ENCODE assay signal across 9 mouse cellular contexts in the genomic region with DNA sequence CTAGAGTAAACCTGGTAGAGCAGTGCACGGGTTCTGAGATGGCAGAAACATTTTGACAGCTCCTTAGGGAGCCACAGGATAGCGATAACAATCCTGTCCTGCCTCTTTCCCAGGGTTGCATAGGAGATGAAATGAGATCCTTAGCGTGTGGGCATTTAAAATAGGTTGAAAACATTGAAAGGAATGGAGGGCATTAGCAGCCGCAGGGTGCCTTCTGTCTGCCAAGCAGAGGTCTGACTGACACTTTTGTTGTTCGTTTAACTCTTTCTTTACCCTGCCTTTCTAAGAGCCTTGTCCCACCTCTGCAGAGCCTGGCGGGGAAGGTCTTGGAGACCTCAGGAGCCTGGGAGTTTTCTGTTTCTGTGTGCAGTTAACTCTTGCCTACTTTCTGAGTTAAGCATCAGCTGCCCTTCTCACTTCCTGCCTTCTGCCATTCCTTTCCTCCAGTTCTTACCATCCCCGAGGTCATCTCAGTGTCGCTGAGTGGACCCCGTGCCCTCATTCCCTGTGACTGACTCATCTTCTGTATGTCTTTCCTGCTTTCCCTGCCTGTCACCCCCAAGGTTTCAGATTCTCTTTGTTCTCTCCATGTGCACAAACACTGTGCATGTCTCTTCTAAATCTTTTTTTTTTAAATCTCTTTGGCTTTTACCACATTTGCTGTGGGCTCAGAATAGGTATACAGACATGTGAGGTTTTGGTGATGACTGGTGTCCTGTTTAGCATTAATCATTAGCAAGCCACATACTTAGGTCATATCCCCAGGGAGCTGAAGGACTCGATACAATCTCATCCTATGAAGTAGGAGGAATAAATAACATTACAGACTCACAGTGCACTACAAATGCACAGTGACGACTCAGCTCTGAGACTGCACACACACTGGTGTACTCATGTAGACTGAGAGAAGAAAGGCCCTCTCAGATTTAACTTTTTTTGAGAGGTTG. TPM values are rescaled to one million over a fixed set of nuclear protein-coding genes. Genes with fewer than 3 reads are reported as not detected.
DNase-seq lines count a peak whose midpoint lies in the region; ATAC-seq lines count a peak whose summit lies in the region.
"Had no signal": no experiment of that assay in that cellular context is flagged by ENCODE, and none has a peak within 500 bp of the region (broad histone marks: within the 10 kb centered on the region; RNA-seq: fewer than 3 reads in every experiment).

No protein-coding gene starts in this region.

- no peak overlapping the region for H3K27ac ChIP-seq in intestine, embryonic 16.5 days (ENCODE audit: low read length)
- no peak overlapping the region for H3K27ac ChIP-seq in intestine, embryonic 15.5 days
- peak overlapping the region; percentile 85 for H3K27ac ChIP-seq in forebrain, embryonic 13.5 days
- H3K27ac ChIP-seq in midbrain, embryonic 15.5 days = peak overlapping the region; percentile 68

- intact Hi-C loops in left cerebral cortex, postnatal 10 days (cut with DNase I) = no loop called here

- 34% methylated on average over 11 of the region's 11 CpGs for WGBS in intestine, embryonic 16.5 days
- 31% methylated on average over 11 of the region's 11 CpGs for WGBS in intestine, embryonic 15.5 days
- WGBS in forebrain, embryonic 13.5 days = 5% methylated on average over 11 of the region's 11 CpGs
- WGBS in midbrain, embryonic 15.5 days = 4% methylated on average over 11 of the region's 11 CpGs

- H3K4me1 ChIP-seq in intestine, embryonic 16.5 days (ENCODE audit: control insufficient read depth, insufficient read depth, low read length) = peaks cover 9% of the 10 kb centered on the region
- H3K4me1 ChIP-seq in intestine, embryonic 15.5 days (replicated peaks) = peaks cover 10% of the 10 kb centered on the region
- peaks cover 74% of the 10 kb centered on the region for H3K4me1 ChIP-seq in forebrain, embryonic 13.5 days
- peaks cover 78% of the 10 kb centered on the region for H3K4me1 ChIP-seq in midbrain, embryonic 15.5 days

- H3K27me3 ChIP-seq in intestine, embryonic 16.5 days (replicated peaks; ENCODE audit: control insufficient read depth, insufficient read depth, low read length) = no peaks in the 10 kb centered on the region
- H3K27me3 ChIP-seq in intestine, embryonic 15.5 days (replicated peaks) = no peaks in the 10 kb centered on the region
- no peaks in the 10 kb centered on the region for H3K27me3 ChIP-seq in forebrain, embryonic 13.5 days
- no peaks in the 10 kb centered on the region for H3K27me3 ChIP-seq in midbrain, embryonic 15.5 days (replicated peaks)

- 0 out of 2 replicates have a peak overlapping the region, but pooled peaks have one; percentile 9 for H3K4me2 ChIP-seq in intestine, embryonic 16.5 days (ENCODE audit: low read depth, low read length)
- H3K4me2 ChIP-seq in intestine, embryonic 15.5 days (replicated peaks) = no peak overlapping the region
- H3K4me2 ChIP-seq in forebrain, embryonic 13.5 days = peak overlapping the region; percentile 92
- H3K4me2 ChIP-seq in midbrain, embryonic 15.5 days = peak overlapping the region; percentile 57

- H3K4me3 ChIP-seq in intestine, embryonic 16.5 days (ENCODE audit: low read length) = no peak overlapping the region
- no peak overlapping the region for H3K4me3 ChIP-seq in intestine, embryonic 15.5 days (replicated peaks)
- peak overlapping the region; percentile 37 for H3K4me3 ChIP-seq in forebrain, embryonic 13.5 days
- H3K4me3 ChIP-seq in midbrain, embryonic 15.5 days = peak overlapping the region; percentile 72

- H3K36me3 ChIP-seq in intestine, embryonic 16.5 days (ENCODE audit: control insufficient read depth, insufficient read depth, low read length) = no peaks in the 10 kb centered on the region; the same call in 1 of the 2 replicates
- H3K36me3 ChIP-seq in intestine, embryonic 15.5 days = no peaks in the 10 kb centered on the region
- peaks cover 41% of the 10 kb centered on the region for H3K36me3 ChIP-seq in forebrain, embryonic 13.5 days (ENCODE audit: poor library complexity, severe bottlenecking)
- H3K36me3 ChIP-seq in midbrain, embryonic 15.5 days (replicated peaks) = peaks cover 25% of the 10 kb centered on the region

- ATAC-seq in intestine, embryonic 16.5 days = no peak
- ATAC-seq in intestine, embryonic 15.5 days = no peak
- ATAC-seq in forebrain, embryonic 13.5 days = peak; percentile 46; the same call in 1 of the 2 replicates
- no peak for ATAC-seq in midbrain, embryonic 15.5 days (replicated peaks)

- DNase-seq in adrenal gland, postnatal 14 days = peak; percentile 67
- DNase-seq in left cerebral cortex, postnatal 10 days (ENCODE audit: extremely low spot score in 1 of 2, low spot score in 2 of 2) = no peak
- DNase-seq in left cerebral cortex, adult 18-20 months (ENCODE audit: low spot score in 2 of 2) = no peak
- DNase-seq: gastrocnemius, postnatal 25 days; lung, adult 18-20 months had no signal

- no peak overlapping the region for H3K9ac ChIP-seq in intestine, embryonic 16.5 days (ENCODE audit: low read depth, low read length)
- H3K9ac ChIP-seq in intestine, embryonic 15.5 days = no peak overlapping the region
- peak overlapping the region; percentile 64 for H3K9ac ChIP-seq in forebrain, embryonic 13.5 days
- H3K9ac ChIP-seq in midbrain, embryonic 15.5 days = peak overlapping the region; percentile 44

- no peaks in the 10 kb centered on the region for H3K9me3 ChIP-seq in intestine, embryonic 16.5 days (ENCODE audit: control insufficient read depth, low read length)
- no peaks in the 10 kb centered on the region for H3K9me3 ChIP-seq in intestine, embryonic 15.5 days
- H3K9me3 ChIP-seq in forebrain, embryonic 13.5 days (replicated peaks) = peaks cover 6% of the 10 kb centered on the region
- no peaks in the 10 kb centered on the region for H3K9me3 ChIP-seq in midbrain, embryonic 15.5 days

RNA-seq across cellular contexts. Expression of gene Kif3c, which starts 6.3 kb away (rescaled TPM):
- 5.8 and 6.2 TPM in 2 replicates for polyA plus RNA-seq in intestine, embryonic 16.5 days (2015; fragmentation: Nextera tagmentation; extraction: Ambion mirVana)
- 8.1 and 8.7 TPM in 2 replicates for polyA plus RNA-seq in intestine, embryonic 15.5 days (2015; fragmentation: Nextera tagmentation; extraction: Ambion mirVana)
- total RNA-seq in adrenal gland, postnatal 14 days (2021) = 12.3 and 18.5 TPM in 2 replicates
- 64.2 and 70.4 TPM in 2 replicates for polyA plus RNA-seq in forebrain, embryonic 13.5 days (2015; fragmentation: Nextera tagmentation; extraction: Ambion mirVana)
- polyA plus RNA-seq in midbrain, embryonic 15.5 days (2015; fragmentation: Nextera tagmentation; extraction: Ambion mirVana) = 94.9 and 95.6 TPM in 2 replicates
- 100 to 1,000 TPM; 211 to 214 TPM for total RNA-seq in left cerebral cortex, postnatal 10 days (2021)
- total RNA-seq in left cerebral cortex, adult 18-20 months (2021) = 100 to 1,000 TPM; 176 to 177 TPM

RNA-seq across cellular contexts. Expression of gene Asxl2, which starts 55.4 kb away (rescaled TPM):
- polyA plus RNA-seq in intestine, embryonic 16.5 days (2015; fragmentation: Nextera tagmentation; extraction: Ambion mirVana) = 14.4 and 17.8 TPM in 2 replicates
- 18.6 and 18.9 TPM in 2 replicates for polyA plus RNA-seq in intestine, embryonic 15.5 days (2015; fragmentation: Nextera tagmentation; extraction: Ambion mirVana)
- 34.7 and 38.2 TPM in 2 replicates for total RNA-seq in adrenal gland, postnatal 14 days (2021)
- 17.0 and 18.1 TPM in 2 replicates for polyA plus RNA-seq in forebrain, embryonic 13.5 days (2015; fragmentation: Nextera tagmentation; extraction: Ambion mirVana)
- 13.9 and 16.8 TPM in 2 replicates for polyA plus RNA-seq in midbrain, embryonic 15.5 days (2015; fragmentation: Nextera tagmentation; extraction: Ambion mirVana)
- total RNA-seq in left cerebral cortex, postnatal 10 days (2021) = 10 to 100 TPM; 24.5 to 26.2 TPM
- total RNA-seq in left cerebral cortex, adult 18-20 months (2021) = 10 to 100 TPM; 26.9 to 28.6 TPM

Comparison
In these comparisons a context has a peak if more than half of its experiments do, and no peak if none do; other contexts are left out.
1. H3K27ac ChIP-seq: peak in forebrain, embryonic 13.5 days (single experiment) and midbrain, embryonic 15.5 days (single experiment); none in intestine, embryonic 16.5 days (single experiment) and intestine, embryonic 15.5 days (single experiment).
2. H3K4me3 ChIP-seq: peak in forebrain, embryonic 13.5 days (single experiment) and midbrain, embryonic 15.5 days (single experiment); none in intestine, embryonic 16.5 days (single experiment) and intestine, embryonic 15.5 days (single experiment).
3. H3K9ac ChIP-seq: peak in forebrain, embryonic 13.5 days (single experiment) and midbrain, embryonic 15.5 days (single experiment); none in intestine, embryonic 16.5 days (single experiment) and intestine, embryonic 15.5 days (single experiment).